Mouse (Mus musculus) skeletal muscle tissue, postnatal 0 days (tissue): ENCODE data around the gene Olfr883. TPM values are rescaled to one million over a fixed set of nuclear protein-coding genes. Genes with fewer than 3 reads are reported as not detected.

Experiments used
- polyA plus RNA-seq: library from polyadenylated mRNA; unstranded; fragments of >200 nt; fragmentation: Nextera tagmentation; extraction: Ambion mirVana; gene quantifications from 2 replicates; pipeline ENCODE4 v1.2.1, GENCODE M21; 2015

Gene Olfr883
- not detected in 2 replicates for polyA plus RNA-seq

GRCm38 (mm10) chr9:38025508-38025907 is at the start of gene Olfr883:
Gene Olfr883 (plus strand): TSS chr9:38025808.

GRCm38 (mm10) chr9:37991525-37991924 is 34.1 kb upstream of the Olfr883 start, which contains the start of gene Olfr881:
Gene Olfr881 (plus strand): TSS chr9:37991825.

GRCm38 (mm10) chr9:38046255-38046654 is 20.6 kb downstream of the Olfr883 start, which contains the start of gene Olfr884:
Gene Olfr884 (plus strand): TSS chr9:38046555.

GRCm38 (mm10) chr9:38061022-38061421 is 35.4 kb downstream of the Olfr883 start, which contains the start of gene Olfr885:
Gene Olfr885 (plus strand): TSS chr9:38061322.

Other genes with a start within 250 kb of the Olfr883 start
- gene Olfr876, start 222.8 kb upstream of the Olfr883 start, polyA plus RNA-seq, result not detected in 2 replicates
- gene Olfr877, start 171.5 kb upstream of the Olfr883 start, polyA plus RNA-seq, result not detected in 2 replicates
- not detected in 2 replicates for gene Olfr145, start 129.1 kb upstream of the Olfr883 start, polyA plus RNA-seq
- gene Olfr878, start 108.0 kb upstream of the Olfr883 start, polyA plus RNA-seq, result not detected in 2 replicates
- not detected in 2 replicates for gene Olfr881, start 34.0 kb upstream of the Olfr883 start, polyA plus RNA-seq
- not detected in 2 replicates for gene Olfr884, start 20.7 kb downstream of the Olfr883 start, polyA plus RNA-seq
- gene Olfr885, start 35.5 kb downstream of the Olfr883 start, polyA plus RNA-seq, result not detected in 2 replicates
- gene Olfr887, start 58.3 kb downstream of the Olfr883 start, polyA plus RNA-seq, result not detected in 2 replicates
- gene Olfr888, start 82.3 kb downstream of the Olfr883 start, polyA plus RNA-seq, result not detected in 2 replicates
- gene Olfr889, start 89.4 kb downstream of the Olfr883 start, polyA plus RNA-seq, result 0.02 and 0.03 TPM in 2 replicates
- gene Olfr890, start 116.7 kb downstream of the Olfr883 start, polyA plus RNA-seq, result not detected in 2 replicates
- not detected in 2 replicates for gene Olfr891, start 155.0 kb downstream of the Olfr883 start, polyA plus RNA-seq
- not detected in 2 replicates for gene Olfr893, start 182.6 kb downstream of the Olfr883 start, polyA plus RNA-seq
- not detected in 2 replicates for gene Olfr894, start 192.2 kb downstream of the Olfr883 start, polyA plus RNA-seq
- gene Olfr143, start 227.0 kb downstream of the Olfr883 start, polyA plus RNA-seq, result not detected in 2 replicates
- not detected in 2 replicates for gene Olfr895, start 242.0 kb downstream of the Olfr883 start, polyA plus RNA-seq